Mouse (Mus musculus) lung, postnatal 0 days (tissue): ENCODE measurements around the gene 1700019D03Rik.

Experiments
- CTCF ChIP-seq: IDR thresholded peaks from 2 replicates; pipeline ENCODE4 v1.5.1; 2016; ENCODE audit warnings: antibody characterized with exemption, mild to moderate bottlenecking
- EP300 ChIP-seq: IDR thresholded peaks from 2 replicates; pipeline ENCODE4 v1.6.1; 2016; ENCODE audit warnings: antibody characterized with exemption, mild to moderate bottlenecking, control low read depth

GRCm38 (mm10) chr1:52909783-52910182 is 110.2 kb downstream of the 1700019D03Rik start:
- no peak for TF ChIP-seq CTCF
- no peak for TF ChIP-seq EP300
